Mouse (Mus musculus): Measurements from ENCODE around the gene Bahcc1. TPM values are rescaled to one million over a fixed set of nuclear protein-coding genes. Genes with fewer than 3 reads are reported as not detected.
A peak's percentile ranks its signal among the peaks of the same experiment; 100 is the strongest.

The Bahcc1 gene
- polyA plus RNA-seq, 1 experiment from 2014 or later = 9.7 TPM

DNA sequence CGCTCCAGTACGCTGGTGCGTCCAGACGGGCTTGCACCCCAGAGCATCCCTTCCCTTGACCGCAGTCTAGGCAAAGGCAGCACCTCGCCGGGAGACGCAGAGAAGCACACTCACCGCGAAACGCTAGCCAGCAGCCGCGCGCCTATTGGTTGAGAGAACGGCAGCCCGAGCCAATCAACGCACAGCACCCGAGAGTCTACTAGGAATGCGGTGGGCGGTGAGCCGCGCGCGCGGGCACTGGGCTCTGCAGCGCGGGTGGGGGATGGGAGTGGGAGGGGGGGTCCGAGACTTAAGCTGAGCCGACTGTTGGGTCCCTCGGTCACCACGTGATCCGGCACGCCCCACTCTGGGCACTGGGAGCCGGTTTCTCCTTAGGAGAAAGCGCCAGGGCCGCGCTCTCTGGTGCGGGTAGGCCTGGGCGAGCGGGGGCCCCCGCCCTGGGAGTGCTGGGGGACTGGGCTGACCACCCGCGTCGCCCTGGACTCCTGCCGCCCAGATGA is 78.1 kb downstream of the Bahcc1 start:
- ATAC-seq = peak; percentile 92
- H3K9ac ChIP-seq (ENCODE audit: low read depth, low read length) = peak overlapping the region; percentile 78
- H3K9me3 ChIP-seq (replicated peaks; ENCODE audit: control insufficient read depth, low read length, poor library complexity, severe bottlenecking) = no peaks in the 10 kb centered on the region
- peaks cover 45% of the 10 kb centered on the region for H3K4me1 ChIP-seq (ENCODE audit: control insufficient read depth, insufficient read depth, low read length)
- H3K4me2 ChIP-seq (ENCODE audit: low read length) = peak overlapping the region; percentile 77
- no peaks in the 10 kb centered on the region for H3K36me3 ChIP-seq (ENCODE audit: control insufficient read depth, insufficient read depth, low read length)
- H3K27me3 ChIP-seq (ENCODE audit: control insufficient read depth, insufficient read depth, low read depth, low read length) = no peaks in the 10 kb centered on the region
- peak overlapping the region; percentile 95 for H3K27ac ChIP-seq (ENCODE audit: low read length)
- H3K4me3 ChIP-seq (ENCODE audit: low read depth, low read length) = peak overlapping the region; percentile 44
- under 1% methylated on average over 45 of the region's 45 CpGs for WGBS

DNA sequence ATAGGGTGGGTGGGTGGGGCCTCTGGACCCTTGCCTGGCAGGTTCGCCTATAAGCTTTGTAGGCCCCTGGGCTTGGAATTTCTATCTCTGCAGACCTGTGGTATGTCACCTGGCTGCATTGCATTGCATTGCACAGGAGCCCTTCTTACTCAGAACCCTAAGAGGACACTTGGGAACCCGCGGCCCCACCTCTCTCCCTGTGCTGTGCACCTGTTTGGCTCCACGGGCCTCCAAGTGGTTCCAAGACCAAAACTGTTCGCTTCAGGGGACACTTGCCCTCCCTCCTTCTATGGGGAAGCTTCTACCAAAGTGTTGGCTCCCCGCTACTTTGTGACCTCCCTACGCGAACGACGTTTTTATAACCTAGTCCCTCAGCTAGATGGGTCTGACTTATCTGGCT is 78.8 kb downstream of the Bahcc1 start:
- H3K27ac ChIP-seq (ENCODE audit: low read length) = peak overlapping the region; percentile 95
- H3K4me1 ChIP-seq (ENCODE audit: control insufficient read depth, insufficient read depth, low read length) = peaks cover 39% of the 10 kb centered on the region
- peak overlapping the region; percentile 44 for H3K4me3 ChIP-seq (ENCODE audit: low read depth, low read length)
- WGBS = 49% methylated on average over 10 of the region's 10 CpGs
- no peak for ATAC-seq
- H3K4me2 ChIP-seq (ENCODE audit: low read length) = peak overlapping the region; percentile 77
- H3K36me3 ChIP-seq (ENCODE audit: control insufficient read depth, insufficient read depth, low read length) = no peaks in the 10 kb centered on the region
- peak overlapping the region; percentile 78 for H3K9ac ChIP-seq (ENCODE audit: low read depth, low read length)
- H3K9me3 ChIP-seq (replicated peaks; ENCODE audit: control insufficient read depth, low read length, poor library complexity, severe bottlenecking) = no peaks in the 10 kb centered on the region
- H3K27me3 ChIP-seq (ENCODE audit: control insufficient read depth, insufficient read depth, low read depth, low read length) = no peaks in the 10 kb centered on the region

DNA sequence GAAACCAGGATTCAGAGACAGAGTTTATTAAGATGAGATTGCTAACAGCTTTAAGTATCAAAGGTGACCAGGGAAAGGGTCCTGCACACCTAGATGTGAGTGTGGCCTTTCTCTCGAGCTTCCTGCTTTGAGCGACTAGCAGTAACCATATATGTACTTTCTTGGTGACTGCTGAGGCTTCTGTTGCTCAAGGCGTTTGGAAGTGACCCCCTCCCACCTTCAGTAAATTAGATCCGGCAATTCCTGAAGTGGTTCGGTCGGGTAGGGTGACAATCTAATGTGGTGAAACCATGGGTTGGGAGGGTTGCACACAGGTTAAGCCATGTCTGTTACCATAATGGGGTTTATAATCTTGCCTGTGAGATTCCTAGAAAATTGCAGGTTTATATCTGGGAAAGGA is 79.3 kb downstream of the Bahcc1 start:
- 89% methylated on average over 6 of the region's 6 CpGs for WGBS
- no peaks in the 10 kb centered on the region for H3K9me3 ChIP-seq (replicated peaks; ENCODE audit: control insufficient read depth, low read length, poor library complexity, severe bottlenecking)
- no peak for ATAC-seq
- H3K36me3 ChIP-seq (ENCODE audit: control insufficient read depth, insufficient read depth, low read length) = no peaks in the 10 kb centered on the region
- no peaks in the 10 kb centered on the region for H3K27me3 ChIP-seq (ENCODE audit: control insufficient read depth, insufficient read depth, low read depth, low read length)
- H3K27ac ChIP-seq (ENCODE audit: low read length) = peak overlapping the region; percentile 95; the same call in 1 of the 2 replicates
- H3K4me3 ChIP-seq (ENCODE audit: low read depth, low read length) = no peak overlapping the region
- H3K4me1 ChIP-seq (ENCODE audit: control insufficient read depth, insufficient read depth, low read length) = peaks cover 39% of the 10 kb centered on the region
- H3K9ac ChIP-seq (ENCODE audit: low read depth, low read length) = no peak overlapping the region
- H3K4me2 ChIP-seq (ENCODE audit: low read length) = no peak overlapping the region; the same call in 1 of the 2 replicates

DNA sequence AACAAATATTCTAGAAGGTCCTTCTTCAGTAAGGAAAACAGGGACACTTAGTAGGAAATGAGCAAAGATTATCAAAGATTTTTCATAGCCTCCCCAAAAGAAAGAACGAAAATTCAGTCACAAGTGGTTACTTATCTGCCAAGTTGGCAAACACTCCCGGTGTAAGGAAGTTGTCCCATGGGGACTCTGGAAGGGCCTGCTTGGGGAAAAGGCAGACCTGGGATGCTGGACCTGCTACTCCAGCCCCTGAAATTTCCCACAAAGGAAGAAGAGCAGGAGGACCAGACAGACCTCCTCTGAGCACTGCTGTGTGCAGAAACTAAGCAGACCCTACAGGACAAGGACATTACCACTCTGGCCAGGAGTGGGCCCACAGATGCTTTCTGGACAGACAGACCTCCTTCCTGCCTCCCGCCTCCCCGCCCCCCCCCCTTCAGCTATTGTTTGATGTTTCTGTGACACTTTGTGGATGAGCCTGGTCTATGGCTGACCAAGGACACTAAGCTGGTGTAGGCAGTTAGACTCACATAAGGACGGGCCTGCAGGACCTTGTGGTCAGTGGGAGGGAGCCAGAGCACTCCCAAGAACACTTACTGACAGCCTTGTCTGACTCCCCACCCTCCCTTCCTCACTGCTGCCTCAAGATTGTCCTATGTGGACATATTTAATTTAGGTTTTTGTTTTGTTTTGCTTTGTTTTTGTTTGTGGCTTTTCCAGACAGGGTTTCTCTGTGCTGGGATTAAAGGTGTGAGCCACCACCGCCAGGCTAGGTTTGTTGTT is 81.3 kb downstream of the Bahcc1 start:
- ATAC-seq = no peak
- H3K36me3 ChIP-seq (ENCODE audit: control insufficient read depth, insufficient read depth, low read length) = no peaks in the 10 kb centered on the region
- H3K27ac ChIP-seq (ENCODE audit: low read length) = peak overlapping the region; percentile 90
- no peak overlapping the region for H3K9ac ChIP-seq (ENCODE audit: low read depth, low read length)
- H3K9me3 ChIP-seq (replicated peaks; ENCODE audit: control insufficient read depth, low read length, poor library complexity, severe bottlenecking) = no peaks in the 10 kb centered on the region
- H3K4me3 ChIP-seq (ENCODE audit: low read depth, low read length) = no peak overlapping the region
- 47% methylated on average over 6 of the region's 6 CpGs for WGBS
- H3K27me3 ChIP-seq (ENCODE audit: control insufficient read depth, insufficient read depth, low read depth, low read length) = no peaks in the 10 kb centered on the region
- H3K4me1 ChIP-seq (ENCODE audit: control insufficient read depth, insufficient read depth, low read length) = peaks cover 39% of the 10 kb centered on the region
- no peak overlapping the region for H3K4me2 ChIP-seq (ENCODE audit: low read length)

DNA sequence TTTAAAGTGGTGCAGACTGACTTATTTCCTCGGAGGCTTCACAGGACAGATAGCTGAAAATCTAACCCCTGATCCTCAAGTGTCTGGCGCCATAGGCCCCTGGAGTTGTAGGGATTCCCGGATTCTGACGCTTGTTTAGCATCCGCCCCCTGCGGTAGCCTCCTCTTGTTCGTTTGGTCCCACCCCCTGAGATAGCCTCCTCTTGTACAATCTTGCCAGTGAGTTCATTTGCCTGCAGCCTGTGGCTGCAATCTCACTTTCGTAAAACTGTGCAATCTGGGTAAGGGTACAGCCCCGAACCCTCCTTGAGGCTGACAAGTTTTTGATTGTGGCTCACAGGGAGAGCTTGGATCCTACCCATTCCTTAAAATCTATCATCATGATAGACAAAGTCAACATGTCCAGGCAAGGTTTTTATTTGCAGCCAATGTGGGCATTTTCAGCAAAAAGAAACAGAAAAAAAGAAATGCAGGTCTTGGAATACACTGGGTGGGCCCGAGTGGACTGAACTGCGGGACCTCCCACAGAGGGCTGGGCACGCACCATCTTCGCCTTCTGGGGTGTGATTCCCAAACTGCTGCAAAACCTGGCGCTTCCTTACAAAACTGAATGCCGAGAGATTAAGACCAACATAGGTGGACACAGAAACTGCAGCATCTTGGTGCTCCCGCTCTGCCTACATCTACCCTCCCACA is 82.1 kb downstream of the Bahcc1 start:
- H3K4me1 ChIP-seq (ENCODE audit: control insufficient read depth, insufficient read depth, low read length) = peaks cover 39% of the 10 kb centered on the region
- ATAC-seq = no peak
- H3K9ac ChIP-seq (ENCODE audit: low read depth, low read length) = peak overlapping the region; percentile 10
- H3K9me3 ChIP-seq (replicated peaks; ENCODE audit: control insufficient read depth, low read length, poor library complexity, severe bottlenecking) = no peaks in the 10 kb centered on the region
- peak overlapping the region; percentile 45; the same call in 1 of the 2 replicates for H3K4me3 ChIP-seq (ENCODE audit: low read depth, low read length)
- 32% methylated on average over 16 of the region's 16 CpGs for WGBS
- H3K27me3 ChIP-seq (ENCODE audit: control insufficient read depth, insufficient read depth, low read depth, low read length) = no peaks in the 10 kb centered on the region
- peak overlapping the region; percentile 85 for H3K4me2 ChIP-seq (ENCODE audit: low read length)
- no peaks in the 10 kb centered on the region for H3K36me3 ChIP-seq (ENCODE audit: control insufficient read depth, insufficient read depth, low read length)
- peak overlapping the region; percentile 90 for H3K27ac ChIP-seq (ENCODE audit: low read length)

DNA sequence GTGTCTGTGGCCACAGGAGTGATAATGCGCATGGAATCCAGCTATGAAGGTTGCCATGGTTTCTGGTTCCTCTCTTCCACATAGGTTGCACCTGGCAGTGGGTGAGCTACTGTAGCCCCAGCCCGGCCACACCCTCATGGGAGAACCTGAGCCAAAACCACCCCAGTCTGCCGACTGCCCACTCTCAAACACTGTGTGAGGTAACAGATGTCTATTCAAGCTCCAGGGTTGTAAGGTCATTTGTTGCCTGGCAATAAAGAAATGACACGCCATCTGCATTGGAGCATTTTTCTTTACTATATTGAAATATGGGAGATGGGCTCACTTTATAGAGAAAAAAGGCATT is 82.6 kb downstream of the Bahcc1 start:
- Histone ChIP-seq H3K9me3 (replicated peaks; ENCODE audit: control insufficient read depth, low read length, poor library complexity, severe bottlenecking) (no peaks in the 10 kb centered on the region), H3K27ac (ENCODE audit: low read length) (peak overlapping the region; percentile 90), H3K4me3 (ENCODE audit: low read depth, low read length) (peak overlapping the region; percentile 45), H3K4me2 (ENCODE audit: low read length) (peak overlapping the region; percentile 85), H3K36me3 (ENCODE audit: control insufficient read depth, insufficient read depth, low read length) (no peaks in the 10 kb centered on the region), H3K4me1 (ENCODE audit: control insufficient read depth, insufficient read depth, low read length) (peaks cover 37% of the 10 kb centered on the region), H3K27me3 (ENCODE audit: control insufficient read depth, insufficient read depth, low read depth, low read length) (no peaks in the 10 kb centered on the region), H3K9ac (ENCODE audit: low read depth, low read length) (peak overlapping the region; percentile 10)
- peak; percentile 9; the same call in 1 of the 2 replicates for ATAC-seq
- whole genome bisulfite sequencing = 15% methylated on average over 4 of the region's 4 CpGs

DNA sequence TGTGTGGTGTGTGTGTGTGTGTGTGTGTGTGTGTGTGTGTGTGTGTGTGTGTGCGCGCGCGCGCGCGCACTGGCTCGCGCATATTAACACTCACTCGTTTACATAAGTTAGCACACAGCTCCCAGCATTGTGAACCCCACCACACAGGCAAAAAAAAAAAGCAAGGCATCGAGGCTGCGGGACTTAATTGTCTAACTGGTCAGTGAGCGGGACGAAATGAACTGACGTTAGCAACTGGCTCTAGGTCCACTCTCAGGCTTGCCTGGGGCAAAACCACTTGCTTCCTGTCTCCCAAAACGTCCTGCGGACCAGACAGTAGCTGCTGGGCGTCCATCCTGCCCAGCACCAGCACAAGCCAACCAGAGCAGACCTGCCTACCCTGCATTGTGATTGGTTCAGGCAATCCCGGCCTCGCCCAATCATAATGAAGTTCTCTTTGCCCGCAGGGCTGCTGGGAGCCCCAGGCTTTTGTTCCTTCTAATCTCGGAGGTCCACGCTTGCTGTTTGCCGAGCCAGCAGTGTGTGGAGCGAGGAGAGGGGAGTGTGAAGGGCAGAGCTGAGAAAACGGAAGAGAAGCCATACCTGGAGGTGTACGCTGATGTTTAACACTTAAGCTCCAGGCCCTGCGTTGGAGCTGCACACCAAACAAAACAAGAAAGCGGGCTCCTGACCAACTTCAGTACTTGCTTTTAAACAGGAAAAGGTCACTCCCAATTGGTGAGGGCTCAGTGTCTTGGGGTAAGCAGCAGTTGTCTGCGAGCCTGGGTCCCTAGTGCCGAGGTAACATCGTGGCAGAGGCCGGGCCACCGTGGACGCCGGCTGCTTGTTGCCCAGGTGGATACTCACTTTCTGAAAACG is 83.3 kb downstream of the Bahcc1 start:
- H3K27ac ChIP-seq (ENCODE audit: low read length) = peak overlapping the region; percentile 90
- peak; percentile 96 for ATAC-seq
- H3K27me3 ChIP-seq (ENCODE audit: control insufficient read depth, insufficient read depth, low read depth, low read length) = no peaks in the 10 kb centered on the region
- no peaks in the 10 kb centered on the region for H3K9me3 ChIP-seq (replicated peaks; ENCODE audit: control insufficient read depth, low read length, poor library complexity, severe bottlenecking)
- H3K36me3 ChIP-seq (ENCODE audit: control insufficient read depth, insufficient read depth, low read length) = no peaks in the 10 kb centered on the region
- peak overlapping the region; percentile 85 for H3K4me2 ChIP-seq (ENCODE audit: low read length)
- H3K9ac ChIP-seq (ENCODE audit: low read depth, low read length) = peak overlapping the region; percentile 75
- 5% methylated on average over 37 of the region's 37 CpGs for WGBS
- H3K4me1 ChIP-seq (ENCODE audit: control insufficient read depth, insufficient read depth, low read length) = peaks cover 35% of the 10 kb centered on the region
- H3K4me3 ChIP-seq (ENCODE audit: low read depth, low read length) = peak overlapping the region; percentile 45

DNA sequence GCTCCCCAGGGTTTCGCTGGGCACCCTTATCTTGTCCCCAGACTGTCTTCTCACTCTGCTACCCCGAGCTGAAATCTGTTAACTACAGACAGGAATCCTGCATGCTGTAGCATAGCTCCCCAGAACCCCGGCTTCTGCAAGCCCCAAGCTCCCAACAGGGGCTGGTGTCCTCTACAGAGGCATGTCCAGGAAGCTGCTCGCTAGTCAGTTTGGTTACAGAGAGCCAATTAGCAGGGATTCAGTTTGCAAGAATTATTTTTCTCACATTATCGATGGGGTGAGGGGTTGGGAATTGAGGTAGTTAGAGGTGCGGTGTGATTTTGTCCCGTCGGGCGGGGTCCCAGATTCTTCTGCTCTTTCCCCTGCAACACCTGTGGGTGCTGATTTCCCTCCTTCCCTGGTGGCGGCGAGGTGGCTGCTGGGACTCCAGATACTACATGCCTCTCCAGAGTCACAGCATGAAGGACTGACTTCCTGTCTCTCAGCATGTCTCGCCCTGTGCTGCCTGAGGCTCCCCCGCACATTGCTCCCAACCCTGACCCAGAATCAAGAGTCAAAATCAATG is 84.0 kb downstream of the Bahcc1 start:
- WGBS = 17% methylated on average over 13 of the region's 13 CpGs
- peak; percentile 29 for ATAC-seq
- no peaks in the 10 kb centered on the region for H3K9me3 ChIP-seq (replicated peaks; ENCODE audit: control insufficient read depth, low read length, poor library complexity, severe bottlenecking)

More for the DNA sequence above, 84.0 kb downstream of the Bahcc1 start:
- Histone ChIP-seq H3K4me1 (ENCODE audit: control insufficient read depth, insufficient read depth, low read length) (peaks cover 28% of the 10 kb centered on the region), H3K9ac (ENCODE audit: low read depth, low read length) (peak overlapping the region; percentile 75), H3K27me3 (ENCODE audit: control insufficient read depth, insufficient read depth, low read depth, low read length) (no peaks in the 10 kb centered on the region), H3K27ac (ENCODE audit: low read length) (peak overlapping the region; percentile 90), H3K36me3 (ENCODE audit: control insufficient read depth, insufficient read depth, low read length) (no peaks in the 10 kb centered on the region), H3K4me3 (ENCODE audit: low read depth, low read length) (peak overlapping the region; percentile 45), H3K4me2 (ENCODE audit: low read length) (peak overlapping the region; percentile 85)

Measured in midbrain, embryonic 16.5 days (tissue).